Mouse (Mus musculus): Measurements from ENCODE around the gene St3gal4.

DNA sequence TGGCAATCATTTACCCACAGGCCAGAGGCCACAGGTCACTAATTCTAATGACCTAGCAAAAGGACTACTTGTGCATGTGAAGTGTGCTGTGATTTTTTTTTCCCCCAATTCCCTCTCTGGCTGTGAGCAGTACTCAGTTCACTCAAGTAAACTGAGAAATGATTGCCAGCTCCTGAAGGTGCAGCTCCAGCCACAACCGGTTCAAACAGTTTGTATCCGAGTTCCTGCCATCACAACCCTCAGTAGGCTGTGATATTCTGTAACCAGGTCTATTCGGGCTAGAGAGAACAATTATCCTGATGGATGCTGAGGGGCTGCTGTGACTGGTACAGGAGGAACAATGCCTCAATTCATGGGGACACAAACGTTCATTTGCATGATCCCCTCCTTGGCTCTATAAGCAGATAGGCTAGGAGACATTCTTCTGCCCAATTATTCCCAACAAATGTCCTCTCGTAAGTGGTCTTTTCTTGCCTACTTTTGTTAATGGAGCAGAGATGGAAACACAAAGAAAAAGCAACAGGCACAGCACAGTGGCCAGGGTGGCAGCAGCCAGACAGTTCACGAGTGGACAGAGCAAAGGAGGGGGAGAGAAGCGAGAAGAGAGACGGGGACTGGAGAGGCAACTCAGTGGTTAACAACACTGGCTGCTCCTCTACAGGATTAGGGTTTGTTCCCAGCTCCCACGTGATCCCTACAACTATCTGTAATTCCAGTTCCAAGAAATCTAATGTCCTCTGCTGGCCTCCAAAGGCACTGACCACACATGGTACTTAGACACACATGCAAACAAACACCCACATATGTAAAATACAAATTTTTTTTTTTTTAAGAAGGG lies 47.9 kb upstream of the St3gal4 start:
- TF ChIP-seq CTCF (IDR thresholded peaks at IDR 0.05; ENCODE audit: low read depth, low read length), result no peak
- no peak for TF ChIP-seq POLR2A (IDR thresholded peaks at IDR 0.05; ENCODE audit: extremely low read depth, insufficient read depth, low read length)

Data from liver, adult 2 months (tissue).